Mouse (Mus musculus) cerebellum, postnatal 25 days (tissue): ENCODE data around the gene Gm10491.

Experiments
- DNase-seq, 2 experiments: peaks; one replicate each; pipeline ENCODE4 v3.0.0; 2021; ENCODE audit warnings: mixed read lengths in 2 of 2

Gm10491 gene

DNA sequence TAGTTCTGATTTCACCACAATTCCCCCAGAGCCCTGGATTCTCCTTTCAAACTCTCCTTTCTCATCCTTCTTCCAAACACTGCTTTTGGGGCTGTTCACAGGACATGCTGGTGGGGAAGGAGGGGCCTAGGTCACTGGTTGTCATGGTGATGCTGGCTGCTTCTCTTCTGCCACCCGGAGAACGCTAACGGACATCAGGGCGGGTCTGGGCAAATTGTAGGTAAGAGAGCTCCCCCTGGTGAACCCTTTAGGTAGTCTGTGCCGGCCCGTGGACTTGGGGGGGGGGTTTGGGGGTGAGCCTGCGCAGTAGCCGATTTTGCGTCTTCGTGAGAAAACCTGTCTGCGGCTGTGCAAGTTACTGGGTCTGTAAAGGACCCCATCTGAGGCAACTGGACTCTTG is 27.8 kb downstream of the Gm10491 start:
- peak; percentile 66 to 78 for DNase-seq

DNA sequence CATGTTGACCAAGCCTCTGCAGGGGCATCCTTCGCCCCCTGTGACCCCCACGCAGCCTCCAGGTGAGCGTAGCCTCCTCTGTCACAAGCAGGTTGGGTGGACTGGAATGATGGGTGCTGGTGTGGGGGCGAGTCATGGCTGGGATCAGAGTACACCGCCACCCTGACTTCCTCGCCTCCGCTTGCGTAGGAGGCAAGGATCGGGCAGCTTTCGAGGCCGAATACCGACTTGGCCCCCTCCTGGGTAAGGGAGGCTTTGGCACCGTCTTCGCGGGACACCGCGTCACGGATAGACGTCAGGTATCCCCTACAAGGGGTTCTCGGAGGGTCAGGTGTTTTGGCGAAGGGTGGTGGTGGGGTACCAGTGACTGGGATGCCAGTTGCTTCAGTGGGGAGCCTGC is 29.1 kb downstream of the Gm10491 start:
- peak; percentile 51 to 56 for DNase-seq

DNA sequence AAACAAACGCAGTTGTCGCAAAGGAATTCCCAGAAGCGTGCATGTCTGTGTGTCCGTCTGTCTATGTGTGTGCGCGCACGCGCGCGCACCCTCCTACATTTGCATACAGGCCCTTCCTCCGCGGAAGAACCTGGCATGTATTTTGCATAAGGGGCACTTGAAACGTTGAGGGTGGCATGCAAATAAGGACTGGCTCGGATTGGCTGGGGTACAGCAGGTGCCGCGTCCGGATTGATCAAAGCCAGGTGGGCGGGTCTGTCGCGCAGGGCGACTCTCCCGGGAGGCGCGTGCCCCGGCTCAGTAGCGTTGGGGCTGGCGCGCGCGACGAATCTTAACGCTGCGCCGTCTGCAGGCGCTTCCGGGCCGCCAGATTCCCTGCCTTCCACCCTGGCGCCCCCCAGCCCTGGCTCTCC is 29.6 kb downstream of the Gm10491 start, which contains the start of gene Pim2:
Pim2 (plus strand) TSS at position 256 of the 413 bp plus-strand sequence.
- DNase-seq, result peak; percentile 87 to 93

DNA sequence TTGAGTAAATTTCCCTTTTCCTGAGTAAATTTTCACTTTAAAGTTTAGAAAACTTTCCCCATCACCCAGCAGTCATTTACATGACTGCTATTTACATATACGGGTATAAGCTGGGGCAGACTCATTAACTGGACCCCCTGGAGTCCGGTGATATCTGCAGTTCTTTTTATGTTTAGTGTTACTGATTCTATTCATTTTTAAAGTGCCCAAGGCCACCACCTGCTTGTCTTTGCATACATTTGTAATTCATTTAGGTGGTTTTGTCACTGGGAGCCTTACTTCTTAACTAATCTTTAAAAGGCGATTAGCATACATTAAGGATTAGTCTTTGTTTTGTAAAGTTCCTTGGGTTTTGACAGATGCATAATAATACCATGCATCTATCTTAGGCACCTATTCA is 37.8 kb downstream of the Gm10491 start:
- DNase-seq, result no peak

DNA sequence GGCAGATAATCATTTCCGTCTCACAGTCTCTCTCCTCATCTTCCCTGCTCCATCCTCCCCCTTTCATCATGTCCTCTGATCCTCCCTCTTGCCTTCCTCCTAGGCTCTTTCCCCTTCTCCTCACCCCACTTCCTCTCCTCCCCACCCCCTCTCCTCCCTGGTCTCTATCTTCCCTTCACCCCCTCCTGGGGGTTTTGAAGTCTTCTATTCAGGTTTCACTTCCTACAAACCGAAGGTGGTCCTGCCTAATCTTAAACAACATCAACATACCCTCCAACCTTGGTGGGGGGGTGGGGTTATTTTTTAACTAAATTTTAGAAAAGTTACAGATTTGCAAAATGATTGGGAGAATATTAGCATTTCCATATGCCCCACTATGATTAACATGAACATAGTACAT is 39.1 kb downstream of the Gm10491 start:
- no peak for DNase-seq

DNA sequence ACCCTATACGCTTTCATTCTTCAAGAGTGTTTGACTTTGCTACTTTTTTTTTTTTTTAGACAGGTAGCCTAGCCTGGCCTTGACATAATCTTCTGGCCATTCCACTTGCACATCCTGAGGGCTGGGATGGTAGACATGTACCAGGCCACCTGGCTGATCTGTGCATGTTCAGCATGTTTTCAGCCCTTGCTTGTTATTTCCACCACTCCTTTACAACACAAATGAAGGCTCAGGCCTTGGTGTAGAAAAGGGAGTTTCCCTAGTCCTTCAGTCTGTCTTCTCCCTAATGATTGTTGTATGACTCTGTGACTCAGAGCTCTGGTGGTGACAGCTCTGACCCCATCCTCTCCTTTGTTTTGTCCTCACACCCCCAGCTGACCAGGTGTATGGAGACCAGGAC is 40.5 kb downstream of the Gm10491 start:
- no peak for DNase-seq

DNA sequence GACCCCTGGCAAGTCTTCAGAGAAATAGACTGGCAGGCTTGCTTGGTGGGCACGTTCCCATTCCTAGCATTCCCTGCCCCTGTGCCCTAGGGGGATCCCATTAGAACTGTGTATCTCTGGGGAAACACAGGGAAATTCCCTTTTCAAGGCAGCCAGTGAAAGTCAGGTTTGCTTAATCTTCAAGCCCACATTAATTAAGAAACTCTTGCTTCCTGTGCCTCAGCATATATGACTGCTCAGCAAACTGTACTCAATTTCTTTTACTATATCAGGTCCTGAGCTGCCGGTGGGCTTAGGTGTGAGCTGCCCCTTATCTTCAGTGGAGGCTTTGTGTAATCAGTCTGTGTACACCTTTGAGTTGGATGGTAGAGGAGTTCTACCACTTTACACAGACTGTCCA is 41.8 kb downstream of the Gm10491 start:
- no peak for DNase-seq

DNA sequence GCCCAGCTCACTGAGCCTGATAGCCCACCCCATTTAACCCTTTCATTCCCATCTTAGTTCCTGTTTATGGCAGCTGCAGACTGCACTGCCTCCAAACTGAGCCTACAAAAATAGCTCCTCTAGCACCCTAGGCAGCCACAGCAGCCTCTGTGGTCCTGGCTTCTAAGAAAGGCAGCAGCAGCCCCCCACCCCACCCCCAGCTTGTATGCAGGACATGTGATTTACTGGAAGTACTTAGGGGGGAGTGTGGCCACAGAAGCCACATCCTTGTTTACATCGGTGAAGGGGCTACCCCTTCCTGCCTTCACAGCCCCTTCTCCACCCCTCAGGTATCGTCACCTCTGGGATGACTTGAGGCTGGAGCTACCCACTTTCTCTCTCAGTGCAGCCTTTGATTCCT is 42.3 kb downstream of the Gm10491 start:
- no peak for DNase-seq

DNA sequence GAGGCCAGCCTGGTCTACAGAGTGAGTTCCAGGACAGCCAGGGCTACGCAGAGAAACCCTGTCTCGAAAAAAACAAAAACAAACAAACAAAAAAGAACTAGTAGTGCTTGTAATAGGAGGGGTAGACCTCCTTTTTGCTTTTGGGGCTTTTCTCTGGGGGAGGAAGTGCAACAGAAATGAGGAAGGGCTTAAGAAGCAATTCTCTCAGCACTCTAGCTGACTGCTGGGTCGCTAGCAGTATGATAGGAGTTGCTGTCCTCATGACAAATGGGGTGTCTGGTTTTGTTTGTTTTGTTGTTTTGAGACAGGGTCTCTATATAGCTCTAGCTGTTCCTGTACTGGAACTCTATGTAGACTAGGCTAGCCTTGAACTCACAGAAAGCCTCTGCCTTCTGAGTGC is 43.1 kb downstream of the Gm10491 start:
- no peak for DNase-seq

DNA sequence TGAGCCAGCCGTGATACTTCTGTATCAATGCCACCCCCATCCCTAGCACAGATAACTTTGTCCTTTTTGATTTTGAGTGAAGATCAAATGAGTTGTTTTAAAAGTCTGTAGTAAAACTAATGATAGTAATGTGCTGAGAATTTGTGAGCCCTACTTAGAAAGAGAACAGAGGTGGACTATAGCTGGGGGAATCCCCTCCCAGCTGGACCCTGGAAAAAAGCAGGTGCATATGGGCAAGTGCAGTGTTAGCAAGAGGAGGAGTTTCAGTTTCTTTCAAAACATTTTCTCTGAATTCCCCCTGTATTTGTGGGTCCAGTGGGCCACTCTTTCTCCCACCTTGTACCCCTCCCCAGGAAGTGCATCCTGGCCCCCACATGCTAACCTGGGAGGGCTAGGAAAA is 44.5 kb downstream of the Gm10491 start:
- DNase-seq, result no peak

DNA sequence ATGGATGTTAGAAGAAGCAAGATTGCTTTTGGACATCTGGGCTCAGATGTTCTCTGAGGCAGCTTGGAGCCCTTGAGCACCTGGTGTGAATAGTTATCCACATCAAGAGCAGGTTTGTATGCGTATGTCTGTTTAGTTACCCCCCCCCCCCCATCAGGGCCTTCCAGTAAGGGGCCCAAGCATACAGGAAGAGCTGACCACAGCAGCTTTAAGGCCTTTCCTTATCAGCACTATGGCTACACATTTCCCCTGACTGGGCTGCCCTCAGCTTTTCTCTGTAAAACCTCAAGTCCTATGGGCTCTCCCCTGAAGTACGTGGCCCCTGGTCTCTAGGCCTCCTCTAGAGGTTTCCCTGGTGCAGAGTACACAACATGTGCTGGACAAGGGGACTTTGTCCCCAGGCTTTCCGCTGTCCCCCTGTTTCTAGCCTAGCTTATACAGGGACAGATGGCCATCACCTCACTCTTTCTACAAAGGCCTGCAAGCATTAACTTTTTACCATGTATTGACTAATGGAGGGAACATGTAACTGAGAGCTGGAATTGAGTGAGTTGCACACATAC is 48.4 kb downstream of the Gm10491 start:
- no peak for DNase-seq
